Mouse (Mus musculus): Measurements from ENCODE around the gene Mrpl2. TPM values are rescaled to one million over a fixed set of nuclear protein-coding genes. Genes with fewer than 3 reads are reported as not detected.

Gene Mrpl2
- polyA plus RNA-seq (2012; rRNA removed), result 41.8 and 42.2 TPM in 2 replicates

DNA sequence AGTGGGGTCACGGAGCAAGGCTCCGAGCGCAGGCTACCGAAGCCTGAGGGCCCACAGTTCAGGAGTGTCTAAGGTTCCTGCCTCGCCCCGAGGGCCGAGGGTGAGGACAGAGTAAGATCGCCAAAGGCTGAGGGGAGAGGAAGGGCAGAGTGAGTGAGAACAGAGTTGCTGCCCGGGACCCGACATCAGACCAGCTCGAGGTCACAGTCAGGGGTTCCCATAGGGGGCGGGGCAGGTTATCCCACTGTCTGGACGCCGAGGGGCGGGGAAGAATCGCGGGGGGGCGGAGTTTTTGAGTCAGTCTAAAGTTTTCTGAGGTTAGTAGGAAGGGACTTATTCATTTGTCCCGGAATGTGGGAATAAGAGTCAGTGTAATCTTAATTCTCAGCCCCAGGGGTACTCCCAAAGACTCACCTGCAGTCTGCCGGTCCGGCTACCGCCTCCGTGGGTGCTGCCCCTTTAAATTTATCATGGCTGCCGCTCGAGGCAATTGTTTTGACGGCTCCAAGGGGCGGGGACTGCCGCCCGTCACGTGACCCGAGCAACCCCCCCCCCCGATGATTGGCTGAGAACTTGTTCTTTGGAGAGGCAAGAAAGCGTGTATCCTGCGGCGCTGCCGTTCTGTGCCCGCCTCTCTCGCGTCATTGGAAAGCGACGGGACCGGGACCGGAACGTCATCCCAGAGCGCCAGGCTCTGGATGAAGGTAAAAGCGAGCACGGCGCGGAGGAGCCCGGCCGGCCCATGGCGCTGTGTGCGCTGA is at the start of gene Mrpl2, which contains the start of gene Klc4:
Gene Mrpl2 (plus strand): TSS at position 669 of the 761 bp plus-strand sequence.
Gene Klc4 (minus strand): TSS at position 462 of the 761 bp plus-strand sequence.

DNA sequence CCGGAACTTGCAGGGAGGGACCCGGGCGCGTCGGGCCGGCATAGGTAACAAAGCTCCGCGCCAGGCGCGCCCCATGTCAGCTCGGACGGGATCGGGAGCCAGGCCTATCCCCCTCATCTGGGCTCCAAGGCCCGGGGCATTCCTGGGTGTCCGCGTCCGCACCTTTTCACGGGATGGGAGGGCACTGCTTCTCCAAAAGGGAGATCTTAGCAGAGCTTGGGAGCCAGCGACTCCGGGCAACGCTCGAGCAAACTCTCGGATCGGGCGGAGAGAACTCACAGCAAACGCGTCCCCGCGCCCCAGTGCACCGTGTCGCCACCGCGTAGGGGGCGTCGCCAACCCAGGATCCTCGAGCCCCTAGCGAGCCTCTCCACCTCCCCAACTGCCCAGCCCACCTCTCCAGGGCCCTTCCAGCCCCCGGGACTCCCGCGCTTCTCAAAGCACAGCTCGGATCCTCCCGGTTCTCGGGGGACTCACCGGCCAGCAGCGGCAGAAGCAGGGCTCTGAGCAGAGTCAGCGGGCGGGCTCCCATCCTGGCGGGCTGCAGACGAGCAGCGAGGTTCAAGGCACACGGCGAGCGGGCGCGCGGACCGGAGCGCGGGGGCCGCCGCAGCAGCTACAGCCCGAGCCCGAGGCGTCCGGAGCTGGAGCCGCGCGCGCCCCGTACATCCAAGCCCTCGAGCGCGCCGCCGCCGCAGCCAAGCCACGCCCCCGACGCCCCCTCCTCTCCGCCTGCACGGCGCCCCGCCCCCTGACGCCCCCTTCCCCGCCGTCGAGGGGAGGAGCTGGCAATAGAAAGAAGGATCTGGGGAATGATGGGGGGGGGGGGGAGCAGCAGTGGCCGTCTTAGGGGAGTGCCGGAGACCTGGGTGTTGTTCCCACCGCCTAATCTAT is 17.0 kb upstream of the Mrpl2 start, which contains the start of gene Ptk7:
Gene Ptk7 (minus strand): TSS at position 714 of the 894 bp plus-strand sequence.

DNA sequence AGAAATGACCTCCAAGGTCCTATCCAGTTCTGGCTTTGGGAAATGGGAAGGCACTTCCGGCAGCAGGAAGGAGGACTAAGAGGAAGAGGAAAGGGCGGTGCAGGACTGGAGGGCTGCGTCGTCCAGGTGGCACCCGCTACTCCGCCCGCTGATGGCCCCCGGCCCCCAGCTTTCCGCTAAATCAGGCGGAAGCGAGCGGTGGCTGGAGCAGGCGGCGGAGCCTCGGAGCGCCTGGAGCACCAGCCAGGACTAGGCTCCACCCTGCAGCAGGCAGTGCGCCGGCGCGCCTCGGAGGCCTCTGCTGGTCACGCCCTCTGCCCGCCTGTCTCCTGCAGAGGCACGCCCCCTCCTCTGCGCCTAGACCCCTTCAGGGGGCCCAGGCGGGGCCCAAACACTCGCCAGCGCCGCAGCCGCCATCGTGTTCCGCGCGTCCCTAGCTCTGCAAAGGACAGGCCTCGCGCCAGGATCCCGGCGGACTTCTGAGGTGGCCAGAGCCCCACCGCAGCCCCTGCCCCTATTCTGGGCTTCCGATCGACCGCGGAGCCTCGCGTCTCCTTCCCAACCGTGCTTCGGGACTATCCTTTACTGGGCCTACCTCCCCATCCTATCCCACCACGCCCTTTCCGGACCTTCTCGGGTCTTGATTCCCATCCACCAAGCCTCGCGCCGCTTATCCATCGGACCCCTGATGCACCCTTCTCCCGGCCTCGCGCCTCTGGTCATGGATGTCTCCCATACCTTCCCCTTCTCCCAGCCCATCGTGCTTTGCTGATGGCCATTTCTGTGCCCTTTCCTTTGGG is 4.4 kb downstream of the Mrpl2 start, which contains the start of gene Cul7:
Gene Cul7 (plus strand): TSS at position 106 of the 800 bp plus-strand sequence.

DNA sequence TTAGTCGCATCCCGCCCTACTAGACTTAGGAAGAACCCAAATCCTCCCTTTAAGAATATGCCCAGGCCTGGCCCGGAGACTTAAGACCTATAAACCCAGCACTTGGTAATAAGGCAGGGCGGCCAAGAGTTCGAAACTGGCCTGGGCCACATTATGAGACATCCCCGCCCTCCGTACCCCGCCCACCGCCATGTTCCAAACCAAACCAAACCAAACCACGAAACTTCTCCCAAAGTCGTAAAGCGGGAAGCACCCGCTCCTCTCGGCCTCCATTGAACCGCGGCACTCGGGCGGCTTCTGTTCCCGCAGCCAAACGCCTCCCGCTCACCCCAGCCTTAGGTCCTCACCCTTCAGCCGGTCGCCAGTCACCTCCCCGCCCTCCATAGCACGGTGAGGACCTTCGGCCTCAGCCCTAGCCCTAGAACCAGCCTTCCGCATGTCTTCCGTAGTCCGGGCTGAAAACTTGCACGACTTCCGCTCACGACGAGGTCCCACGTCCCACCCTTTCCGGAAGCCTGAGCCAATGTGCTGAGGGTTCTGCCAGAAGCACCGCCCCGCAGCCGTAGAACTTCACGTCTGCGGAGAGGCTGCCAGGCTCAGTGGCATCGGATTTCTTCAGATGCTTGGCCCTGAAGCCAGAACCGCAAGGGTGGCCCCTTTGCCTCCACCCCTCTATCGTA is 28.0 kb downstream of the Mrpl2 start, which contains the start of gene Rrp36:
Gene Rrp36 (minus strand): TSS at position 503 of the 680 bp plus-strand sequence.

DNA sequence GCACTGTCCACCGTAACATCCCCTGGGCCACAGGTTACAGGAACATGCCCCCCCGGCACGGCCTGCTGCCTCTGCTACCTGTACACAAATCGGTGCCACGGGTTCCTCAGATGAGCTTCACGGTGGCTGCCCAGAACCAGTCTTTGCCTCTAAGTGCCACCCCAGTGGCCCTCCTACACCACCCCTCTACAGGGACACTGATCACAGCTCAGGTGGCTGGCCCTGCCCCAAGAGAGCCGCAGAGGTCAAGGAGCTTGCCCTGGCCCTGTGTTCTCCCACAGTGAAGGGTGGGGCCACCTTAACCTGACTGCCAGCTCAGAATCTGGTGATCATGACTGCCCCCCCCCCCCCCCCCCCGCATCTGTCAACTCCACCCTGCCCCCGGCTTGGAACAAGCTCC is 32.4 kb downstream of the Mrpl2 start, which contains the start of gene Mea1:
Gene Mea1 (plus strand): TSS at position 378 of the 400 bp plus-strand sequence.

DNA sequence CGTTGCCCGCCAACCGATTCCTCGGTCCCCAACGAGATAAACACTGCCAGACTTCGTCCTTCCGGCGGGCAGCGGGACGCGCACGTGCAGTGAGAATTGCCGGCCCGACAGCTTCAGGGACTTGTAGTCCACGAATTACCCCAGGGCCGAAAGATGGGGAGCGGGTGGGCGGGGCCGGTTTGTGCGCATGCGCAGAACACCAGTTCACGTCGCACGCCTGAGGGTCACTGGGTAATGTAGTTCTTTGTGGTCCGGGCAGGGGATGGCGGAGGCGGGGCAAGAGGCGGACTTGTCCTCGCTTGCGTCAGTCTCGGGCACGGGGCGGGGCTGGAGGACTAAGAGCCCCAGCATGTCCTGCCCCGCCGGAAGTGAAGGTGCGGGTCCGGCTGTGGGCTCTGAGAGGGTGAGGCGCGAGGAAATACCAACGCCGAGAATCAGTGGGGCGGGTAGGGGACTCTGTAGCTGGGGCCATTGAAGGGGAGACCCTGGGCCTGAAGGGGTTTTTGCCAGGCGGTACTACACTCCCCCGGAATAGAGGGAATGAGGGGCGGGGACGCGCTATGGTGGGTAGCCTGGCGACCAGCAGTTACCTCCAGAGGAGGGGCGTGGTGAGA is 34.8 kb downstream of the Mrpl2 start, which contains the start of gene Klhdc3:
Gene Klhdc3 (minus strand): TSS at position 155 of the 614 bp plus-strand sequence.

Other genes with a start within 250 kb of the Mrpl2 start
- 12.4 and 16.1 TPM in 2 replicates for gene Crip3, start 217.3 kb upstream of the Mrpl2 start, polyA plus RNA-seq (2012; rRNA removed)
- 0.11 and 0.14 TPM in 2 replicates for gene Slc22a7, start 207.8 kb upstream of the Mrpl2 start, polyA plus RNA-seq (2012; rRNA removed)
- 19.9 and 24.9 TPM in 2 replicates for gene Ttbk1, start 158.6 kb upstream of the Mrpl2 start, polyA plus RNA-seq (2012; rRNA removed)
- 11.2 and 13.1 TPM in 2 replicates for gene Dnph1, start 149.5 kb upstream of the Mrpl2 start, polyA plus RNA-seq (2012; rRNA removed)
- 40.4 and 42.3 TPM in 2 replicates for gene Cul9, start 99.8 kb upstream of the Mrpl2 start, polyA plus RNA-seq (2012; rRNA removed)
- 67.9 and 75.4 TPM in 2 replicates for gene Srf, start 90.1 kb upstream of the Mrpl2 start, polyA plus RNA-seq (2012; rRNA removed)
- 15.2 and 17.2 TPM in 2 replicates for gene Ptk7, start 16.7 kb upstream of the Mrpl2 start, polyA plus RNA-seq (2012; rRNA removed)
- 21.6 and 24.5 TPM in 2 replicates for gene Klc4, start 207 bp upstream of the Mrpl2 start, polyA plus RNA-seq (2012; rRNA removed)
- gene Cul7, start 4.1 kb downstream of the Mrpl2 start, polyA plus RNA-seq (2012; rRNA removed), result 57.9 and 58.6 TPM in 2 replicates
- gene Rrp36, start 28.1 kb downstream of the Mrpl2 start, polyA plus RNA-seq (2012; rRNA removed), result 35.4 and 37.4 TPM in 2 replicates
- 185 and 210 TPM in 2 replicates for gene Mea1, start 32.6 kb downstream of the Mrpl2 start, polyA plus RNA-seq (2012; rRNA removed)
- gene Klhdc3, start 34.7 kb downstream of the Mrpl2 start, polyA plus RNA-seq (2012; rRNA removed), result 165 and 178 TPM in 2 replicates
- gene Ppp2r5d, start 58.9 kb downstream of the Mrpl2 start, polyA plus RNA-seq (2012; rRNA removed), result 100 and 101 TPM in 2 replicates
- 46.3 and 46.4 TPM in 2 replicates for gene Pex6, start 65.2 kb downstream of the Mrpl2 start, polyA plus RNA-seq (2012; rRNA removed)
- gene Gnmt, start 82.9 kb downstream of the Mrpl2 start, polyA plus RNA-seq (2012; rRNA removed), result 2.0 and 2.5 TPM in 2 replicates
- gene Cnpy3, start 106.0 kb downstream of the Mrpl2 start, polyA plus RNA-seq (2012; rRNA removed), result 58.5 and 59.3 TPM in 2 replicates
- gene Ptcra, start 117.5 kb downstream of the Mrpl2 start, polyA plus RNA-seq (2012; rRNA removed), result 0.07 TPM in 1 of 2 replicates, not detected in the other
- gene 2310039H08Rik, start 126.4 kb downstream of the Mrpl2 start, polyA plus RNA-seq (2012; rRNA removed), result 52.9 and 53.6 TPM in 2 replicates
- gene Rpl7l1, start 136.4 kb downstream of the Mrpl2 start, polyA plus RNA-seq (2012; rRNA removed), result 67.6 and 73.0 TPM in 2 replicates
- 21.7 and 22.8 TPM in 2 replicates for gene Bicral, start 212.3 kb downstream of the Mrpl2 start, polyA plus RNA-seq (2012; rRNA removed)
- 29.4 and 29.5 TPM in 2 replicates for gene Tbcc, start 244.5 kb downstream of the Mrpl2 start, polyA plus RNA-seq (2012; rRNA removed)